Mouse (Mus musculus) neural tube, embryonic 14.5 days (tissue): ENCODE measurements around the gene Mex3a. TPM values are rescaled to one million over a fixed set of nuclear protein-coding genes. Genes with fewer than 3 reads are reported as not detected.

Experiments
- ATAC-seq: fragments of 200-750 bp; cut with Nextera tagmentation; 2 replicates; pipeline ENCODE4 v1.8.0; 2017; ENCODE audit warnings: low read depth, mild to moderate bottlenecking, moderate TSS enrichment, moderate library complexity
- H3K27ac ChIP-seq: fragments of 300-500 bp; sonication (generic); 2 replicates; pipeline ENCODE4 v1.5.1; 2014; ENCODE audit warnings: low read depth, mild to moderate bottlenecking, control low read depth, low read length, moderate library complexity, mixed read lengths
- H3K27me3 ChIP-seq: fragments of 300-500 bp; sonication (generic); 2 replicates; pipeline ENCODE4 v1.6.1; 2014; ENCODE audit warnings: low read length; ENCODE audit not compliant: control insufficient read depth, insufficient read depth
- H3K36me3 ChIP-seq: fragments of 300-500 bp; sonication (generic); 2 replicates; pipeline ENCODE4 v1.6.1; 2014; ENCODE audit warnings: low read length, mixed read lengths; ENCODE audit not compliant: control insufficient read depth, insufficient read depth
- H3K4me1 ChIP-seq: fragments of 300-500 bp; sonication (generic); 2 replicates; pipeline ENCODE4 v1.6.1; 2014; ENCODE audit warnings: low read length; ENCODE audit not compliant: control insufficient read depth, insufficient read depth
- H3K4me2 ChIP-seq: fragments of 300-500 bp; sonication (generic); 2 replicates; pipeline ENCODE4 v1.6.1; 2014; ENCODE audit warnings: mild to moderate bottlenecking, low read depth, low read length, control low read depth
- H3K4me3 ChIP-seq: fragments of 300-500 bp; sonication (generic); 2 replicates; pipeline ENCODE4 v1.5.1; 2014; ENCODE audit warnings: low read depth, low read length, control low read depth, mixed read lengths
- H3K9ac ChIP-seq: fragments of 300-500 bp; sonication (generic); replicated peaks from 2 replicates; pipeline ENCODE4 v1.6.1; 2014; ENCODE audit warnings: low read depth, mild to moderate bottlenecking, control low read depth, low read length, mixed read lengths
- H3K9me3 ChIP-seq: fragments of 300-500 bp; sonication (generic); 2 replicates; pipeline ENCODE4 v1.6.1; 2016; ENCODE audit warnings: low read length; ENCODE audit not compliant: control insufficient read depth
- WGBS: fragments of 180-500 bp; shearing (Covaris S2); extraction: QIAGEN DNeasy Blood & Tissue Kit; methylation state at CpG from one replicate; pipeline ENCODE4 v1.1.7; 2014; 5-methylcytosine and 5-hydroxymethylcytosine counted together
- polyA plus RNA-seq: library from polyadenylated mRNA; unstranded; fragments of >200 nt; fragmentation: Nextera tagmentation; extraction: Ambion mirVana; gene quantifications from 2 replicates; pipeline ENCODE4 v1.2.1, GENCODE M21; 2014

The Mex3a gene
- polyA plus RNA-seq, 1 experiment from 2014 or later, result 34.0 TPM

DNA sequence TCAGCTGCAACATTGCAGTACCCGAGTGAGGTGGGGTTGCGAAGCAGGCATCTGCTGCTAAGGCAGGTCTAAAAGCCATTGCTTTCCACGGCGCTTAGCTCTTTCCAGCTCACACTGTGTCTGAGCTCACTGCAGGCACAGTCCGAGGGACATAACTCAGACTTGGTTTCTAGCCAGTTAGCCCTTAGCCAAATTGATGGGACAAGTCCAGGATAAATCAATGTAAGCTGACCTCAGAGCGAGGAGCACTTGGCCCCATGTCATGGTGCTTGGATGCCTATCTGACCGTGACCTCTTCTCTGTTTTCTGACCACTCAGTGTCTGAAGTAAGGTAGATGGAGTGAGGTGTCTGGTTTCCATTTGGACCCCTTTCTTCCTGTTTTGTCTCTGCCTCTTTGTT is 31.8 kb downstream of the Mex3a start:
- 87% methylated on average over 7 of the region's 7 CpGs for WGBS
- Histone ChIP-seq H3K9ac (no peak overlapping the region), H3K9me3 (no peaks in the 10 kb centered on the region), H3K4me2 (no peak overlapping the region), H3K4me3 (no peak overlapping the region), H3K36me3 (peaks cover 69% of the 10 kb centered on the region), H3K27me3 (no peaks in the 10 kb centered on the region), H3K4me1 (no peaks in the 10 kb centered on the region), H3K27ac (no peak overlapping the region)
- no peak for ATAC-seq

- no peak for ATAC-seq
- 94% methylated on average over 3 of the region's 3 CpGs for WGBS
- no peaks in the 10 kb centered on the region for H3K9me3 ChIP-seq
- H3K36me3 ChIP-seq, result peaks cover 65% of the 10 kb centered on the region
- H3K27me3 ChIP-seq, result no peaks in the 10 kb centered on the region
- H3K9ac ChIP-seq, result no peak overlapping the region
- H3K4me2 ChIP-seq, result no peak overlapping the region
- H3K4me1 ChIP-seq, result no peaks in the 10 kb centered on the region
- H3K27ac ChIP-seq, result no peak overlapping the region
- H3K4me3 ChIP-seq, result no peak overlapping the region
These were observed 33.9 kb downstream of the Mex3a start for GRCm38 (mm10) chr3:88566116-88566515.

DNA sequence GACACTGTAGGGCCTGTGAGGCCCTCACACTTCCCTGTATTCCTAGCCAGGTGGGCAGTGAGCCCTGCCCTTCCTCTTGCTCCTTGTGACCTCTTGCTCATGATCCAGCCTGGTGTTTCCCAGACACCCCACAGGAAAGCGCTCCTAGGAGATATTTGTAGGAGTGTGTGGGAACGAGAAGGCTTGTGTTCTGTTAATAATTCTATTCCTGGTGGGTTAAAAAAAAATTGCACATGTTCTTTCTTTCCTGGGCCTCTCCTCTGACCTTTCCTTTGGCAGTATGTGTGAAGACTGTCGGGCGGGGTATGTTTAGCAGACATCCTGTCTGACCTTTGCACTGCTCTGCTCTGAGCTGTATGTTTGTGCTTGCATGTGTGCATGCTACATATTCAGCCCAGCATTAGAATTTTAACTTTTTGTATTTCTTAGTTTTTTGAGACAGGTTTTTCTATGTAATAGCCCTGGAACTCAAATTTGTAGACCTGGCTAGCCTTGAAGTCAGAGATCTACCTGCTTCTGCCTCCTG is 34.4 kb downstream of the Mex3a start:
- no peaks in the 10 kb centered on the region for H3K9me3 ChIP-seq
- peaks cover 65% of the 10 kb centered on the region for H3K36me3 ChIP-seq
- no peaks in the 10 kb centered on the region for H3K4me1 ChIP-seq
- 91% methylated on average over 4 of the region's 4 CpGs for WGBS
- H3K27me3 ChIP-seq, result no peaks in the 10 kb centered on the region
- H3K4me3 ChIP-seq, result no peak overlapping the region
- no peak overlapping the region for H3K9ac ChIP-seq
- H3K4me2 ChIP-seq, result no peak overlapping the region
- no peak overlapping the region for H3K27ac ChIP-seq
- ATAC-seq, result no peak

- H3K9me3 ChIP-seq, result no peaks in the 10 kb centered on the region
- 98% methylated on average over 6 of the region's 6 CpGs for WGBS
- H3K4me3 ChIP-seq, result no peak overlapping the region
- no peaks in the 10 kb centered on the region for H3K4me1 ChIP-seq
- no peak overlapping the region for H3K4me2 ChIP-seq
- no peak overlapping the region for H3K27ac ChIP-seq
- no peak for ATAC-seq
- H3K36me3 ChIP-seq, result peaks cover 61% of the 10 kb centered on the region
- H3K9ac ChIP-seq, result no peak overlapping the region
- no peaks in the 10 kb centered on the region for H3K27me3 ChIP-seq
These were observed 35.7 kb downstream of the Mex3a start for GRCm38 (mm10) chr3:88567892-88568291.

DNA sequence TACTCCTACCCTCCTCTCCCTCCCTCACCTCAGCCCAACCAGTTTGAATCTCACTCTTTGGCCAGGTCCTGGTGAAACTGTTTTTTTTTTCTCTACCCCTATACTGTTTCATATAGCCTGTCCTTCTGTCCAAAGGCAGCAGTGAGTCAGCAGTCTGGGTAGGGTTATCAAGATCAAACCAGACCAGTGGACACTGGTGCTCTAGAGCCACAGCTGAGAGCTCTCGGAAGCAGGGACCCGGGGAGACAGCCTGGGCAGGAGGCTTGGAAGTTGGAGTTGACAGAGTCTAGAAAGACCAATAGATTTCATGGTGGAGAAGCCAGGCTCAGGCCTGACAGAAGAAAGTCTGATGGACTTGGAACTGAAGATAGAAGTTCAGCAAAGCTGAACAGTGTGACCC is 36.4 kb downstream of the Mex3a start:
- H3K4me1 ChIP-seq, result no peaks in the 10 kb centered on the region
- no peaks in the 10 kb centered on the region for H3K9me3 ChIP-seq
- no peaks in the 10 kb centered on the region for H3K27me3 ChIP-seq
- no peak for ATAC-seq
- no peak overlapping the region for H3K4me3 ChIP-seq
- peaks cover 55% of the 10 kb centered on the region for H3K36me3 ChIP-seq
- no peak overlapping the region for H3K9ac ChIP-seq
- no peak overlapping the region for H3K27ac ChIP-seq
- H3K4me2 ChIP-seq, result no peak overlapping the region
- WGBS, result 100% methylated on average over 2 of the region's 2 CpGs

DNA sequence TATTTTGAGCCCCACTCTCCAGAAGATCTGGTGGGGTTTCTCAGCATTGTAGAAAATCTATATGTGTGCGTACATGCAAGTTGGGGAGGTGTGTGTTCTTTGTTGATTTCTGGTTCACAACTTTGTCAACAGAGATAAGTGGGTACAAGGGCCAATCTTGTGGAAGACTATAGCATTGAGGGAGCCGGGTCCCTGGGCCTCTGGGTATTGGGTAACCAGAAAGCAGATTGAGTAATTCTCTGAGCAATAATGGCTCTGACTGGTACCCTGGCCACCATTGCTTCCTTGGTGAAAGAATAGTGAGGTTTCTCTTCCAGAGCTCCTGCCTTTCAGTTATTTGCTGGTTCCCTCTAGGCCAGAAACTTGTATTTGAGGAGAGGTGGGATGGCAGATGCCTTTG is 36.9 kb downstream of the Mex3a start:
- H3K27ac ChIP-seq, result no peak overlapping the region
- no peaks in the 10 kb centered on the region for H3K9me3 ChIP-seq
- H3K4me1 ChIP-seq, result no peaks in the 10 kb centered on the region
- no peak for ATAC-seq
- 93% methylated on average over 2 of the region's 2 CpGs for WGBS
- no peak overlapping the region for H3K4me2 ChIP-seq
- peaks cover 50% of the 10 kb centered on the region for H3K36me3 ChIP-seq
- H3K4me3 ChIP-seq, result no peak overlapping the region
- H3K27me3 ChIP-seq, result no peaks in the 10 kb centered on the region
- H3K9ac ChIP-seq, result no peak overlapping the region

DNA sequence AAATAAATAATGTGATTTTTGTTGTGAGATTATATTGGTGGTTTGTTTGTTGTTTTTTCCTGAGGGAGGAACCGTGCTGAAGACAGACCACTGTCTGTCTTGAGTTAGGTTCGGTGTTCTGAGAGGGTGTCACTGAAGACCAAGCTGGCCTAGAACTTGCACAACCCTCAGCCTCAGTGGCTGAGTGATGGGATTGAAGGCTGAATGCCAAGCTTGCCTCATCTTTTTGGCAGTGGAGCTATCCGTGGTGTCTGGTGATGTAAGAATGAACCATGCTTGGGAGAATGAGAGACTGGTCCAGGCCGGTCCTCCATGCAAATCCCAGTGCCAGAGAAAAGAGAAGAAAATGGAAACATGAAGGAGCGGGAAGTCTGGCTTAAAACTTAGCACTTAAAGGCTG is 37.5 kb downstream of the Mex3a start:
- Histone ChIP-seq H3K36me3 (peaks cover 44% of the 10 kb centered on the region), H3K9me3 (no peaks in the 10 kb centered on the region), H3K9ac (no peak overlapping the region), H3K4me2 (no peak overlapping the region), H3K27me3 (no peaks in the 10 kb centered on the region), H3K4me1 (no peaks in the 10 kb centered on the region), H3K4me3 (no peak overlapping the region), H3K27ac (no peak overlapping the region)
- 96% methylated on average over 5 of the region's 5 CpGs for WGBS
- ATAC-seq, result no peak

DNA sequence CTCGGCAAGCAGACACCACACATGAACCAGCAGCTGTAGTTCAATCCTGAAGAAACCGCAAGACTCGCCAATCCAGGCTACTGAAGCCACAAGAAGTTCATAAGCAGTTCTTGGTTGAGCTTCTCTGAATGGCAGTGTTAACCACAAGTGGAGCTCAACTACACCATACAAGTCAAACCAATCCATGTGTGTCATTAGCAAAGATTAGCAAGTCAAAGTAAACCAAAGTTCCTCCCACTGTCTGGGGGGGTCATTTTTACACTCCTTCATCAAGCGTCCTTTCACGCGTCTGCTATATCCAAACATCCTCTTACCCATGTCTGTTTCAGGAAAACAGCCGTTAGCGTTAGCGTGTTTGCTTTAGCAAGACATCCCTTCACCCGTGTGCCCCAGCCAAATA is 38.1 kb downstream of the Mex3a start:
- H3K27ac ChIP-seq, result no peak overlapping the region
- no peaks in the 10 kb centered on the region for H3K4me1 ChIP-seq
- no peaks in the 10 kb centered on the region for H3K9me3 ChIP-seq
- peaks cover 37% of the 10 kb centered on the region for H3K36me3 ChIP-seq
- ATAC-seq, result no peak
- H3K27me3 ChIP-seq, result no peaks in the 10 kb centered on the region
- H3K9ac ChIP-seq, result no peak overlapping the region
- no peak overlapping the region for H3K4me3 ChIP-seq
- no peak overlapping the region for H3K4me2 ChIP-seq
- WGBS, result 98% methylated on average over 10 of the region's 10 CpGs

- no peaks in the 10 kb centered on the region for H3K9me3 ChIP-seq
- H3K27me3 ChIP-seq, result no peaks in the 10 kb centered on the region
- ATAC-seq, result no peak
- 75% methylated on average over 1 of the region's 1 CpGs for WGBS
- no peak overlapping the region for H3K4me3 ChIP-seq
- H3K9ac ChIP-seq, result no peak overlapping the region
- no peak overlapping the region for H3K27ac ChIP-seq
- no peaks in the 10 kb centered on the region for H3K4me1 ChIP-seq
- no peak overlapping the region for H3K4me2 ChIP-seq
- H3K36me3 ChIP-seq, result peaks cover 24% of the 10 kb centered on the region
These were observed 39.7 kb downstream of the Mex3a start for GRCm38 (mm10) chr3:88571856-88572255.

DNA sequence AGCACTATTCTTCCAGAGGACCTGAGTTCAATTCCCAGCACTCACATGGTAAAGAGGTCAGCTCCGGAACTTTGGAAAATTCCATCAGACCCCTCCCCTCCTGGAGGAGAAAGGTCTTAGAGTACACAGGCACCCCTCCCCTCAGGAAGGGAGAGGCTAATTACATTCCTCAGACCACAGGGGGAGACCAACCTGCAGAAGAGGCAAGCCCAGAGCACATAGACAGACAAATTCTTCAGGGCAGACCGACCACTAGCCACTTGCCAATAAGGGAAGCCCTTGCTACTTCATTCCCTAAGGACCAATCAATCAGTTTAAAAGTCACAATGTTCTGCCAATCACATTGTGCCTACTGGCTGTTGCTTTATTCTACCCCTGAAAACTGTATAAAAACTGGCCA is 40.6 kb downstream of the Mex3a start:
- Histone ChIP-seq H3K4me3 (no peak overlapping the region), H3K9me3 (no peaks in the 10 kb centered on the region), H3K36me3 (peaks cover 17% of the 10 kb centered on the region), H3K9ac (no peak overlapping the region), H3K27me3 (no peaks in the 10 kb centered on the region), H3K27ac (no peak overlapping the region), H3K4me2 (no peak overlapping the region), H3K4me1 (no peaks in the 10 kb centered on the region)
- 74% methylated on average over 2 of the region's 2 CpGs for WGBS
- no peak for ATAC-seq
